Mouse (Mus musculus): ENCODE results near the gene Polg. TPM values are rescaled to one million over a fixed set of nuclear protein-coding genes. Genes with fewer than 3 reads are reported as not detected.

Gene Polg
- polyA plus RNA-seq, 1 experiment from 2014 or later, result 27.8 TPM

DNA sequence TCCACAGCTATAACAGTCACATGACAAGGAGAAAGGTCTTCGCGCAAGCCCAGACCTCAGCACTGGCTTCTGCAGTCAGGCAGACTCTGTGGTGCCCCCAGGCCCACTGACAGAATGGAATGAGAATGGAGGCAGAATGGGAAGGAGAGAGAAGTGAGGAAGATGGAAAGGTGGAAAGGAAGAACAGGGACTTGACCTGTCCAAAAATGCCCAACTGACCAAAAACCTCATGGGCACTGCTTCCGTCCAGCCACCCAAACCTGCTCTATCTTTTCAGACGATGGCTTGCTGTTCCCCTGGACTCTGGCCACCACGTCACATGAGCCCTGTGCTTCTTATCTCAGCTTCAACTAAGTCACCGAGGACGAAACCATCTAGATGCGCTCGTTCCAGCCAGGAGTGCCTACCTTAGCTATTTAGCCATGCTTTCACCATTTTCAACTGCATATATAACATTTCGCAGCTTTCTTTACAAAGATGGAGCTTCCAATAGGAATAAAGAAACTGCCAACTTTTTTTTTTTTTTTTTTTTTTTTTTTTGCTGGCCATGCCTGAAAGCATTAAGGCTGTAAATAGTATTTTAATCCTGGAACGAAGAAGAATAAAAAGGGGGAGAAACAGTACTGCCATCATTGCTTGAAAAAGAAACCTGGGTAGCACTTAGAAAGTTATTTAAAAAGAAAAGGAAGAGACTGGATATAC lies 2.6 kb downstream of the Polg start:
- Histone ChIP-seq H3K4me1 (ENCODE audit: control insufficient read depth, insufficient read depth, low read length) (peaks cover 21% of the 10 kb centered on the region), H3K36me3 (ENCODE audit: control insufficient read depth, insufficient read depth) (peaks cover 40% of the 10 kb centered on the region), H3K4me3 (ENCODE audit: low read length) (no peak overlapping the region), H3K9me3 (replicated peaks; ENCODE audit: control insufficient read depth, low read length) (no peaks in the 10 kb centered on the region), H3K9ac (ENCODE audit: low read length) (no peak overlapping the region), H3K27me3 (ENCODE audit: control insufficient read depth, insufficient read depth, low read length) (no peaks in the 10 kb centered on the region), H3K4me2 (ENCODE audit: low read depth, low read length) (no peak overlapping the region), H3K27ac (ENCODE audit: low read length) (no peak overlapping the region)
- ATAC-seq (replicated peaks; ENCODE audit: extremely low read depth, insufficient read depth, low FRiP score), result no peak
- 66% methylated on average over 11 of the region's 11 CpGs for WGBS

- no peak overlapping the region for H3K9ac ChIP-seq (ENCODE audit: low read length)
- H3K4me3 ChIP-seq (ENCODE audit: low read length), result no peak overlapping the region
- H3K27ac ChIP-seq (ENCODE audit: low read length), result no peak overlapping the region
- peaks cover 57% of the 10 kb centered on the region for H3K36me3 ChIP-seq (ENCODE audit: control insufficient read depth, insufficient read depth)
- WGBS, result 87% methylated on average over 10 of the region's 10 CpGs
- H3K4me1 ChIP-seq (ENCODE audit: control insufficient read depth, insufficient read depth, low read length), result peaks cover 17% of the 10 kb centered on the region
- H3K9me3 ChIP-seq (replicated peaks; ENCODE audit: control insufficient read depth, low read length), result no peaks in the 10 kb centered on the region
- H3K4me2 ChIP-seq (ENCODE audit: low read depth, low read length), result no peak overlapping the region
- ATAC-seq (replicated peaks; ENCODE audit: extremely low read depth, insufficient read depth, low FRiP score), result no peak
- H3K27me3 ChIP-seq (ENCODE audit: control insufficient read depth, insufficient read depth, low read length), result no peaks in the 10 kb centered on the region
These were observed 4.4 kb downstream of the Polg start for GRCm38 (mm10) chr7:79461721-79462120.

DNA sequence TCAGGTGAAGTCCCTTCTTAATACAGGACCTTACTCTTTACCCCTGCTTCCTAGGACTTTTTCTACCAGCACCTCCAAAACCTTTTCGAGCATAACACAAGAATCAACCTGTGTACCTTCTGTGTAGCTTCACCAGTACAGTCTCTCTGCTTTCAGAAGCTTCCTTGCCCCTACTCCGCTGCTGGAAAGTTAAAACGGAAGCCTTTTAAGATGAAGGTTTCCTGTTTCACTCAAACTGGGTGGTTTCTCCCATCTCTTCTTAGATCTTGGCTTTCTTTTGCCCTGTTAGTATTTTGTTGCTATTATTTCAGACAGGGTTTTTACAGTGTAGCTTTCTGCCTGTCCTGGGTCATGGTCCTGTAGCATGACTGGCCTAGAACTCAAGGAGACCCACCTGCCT lies 18.7 kb downstream of the Polg start:
- Histone ChIP-seq H3K4me1 (ENCODE audit: control insufficient read depth, insufficient read depth, low read length) (no peaks in the 10 kb centered on the region), H3K4me3 (ENCODE audit: low read length) (no peak overlapping the region), H3K4me2 (ENCODE audit: low read depth, low read length) (no peak overlapping the region), H3K9me3 (replicated peaks; ENCODE audit: control insufficient read depth, low read length) (no peaks in the 10 kb centered on the region), H3K36me3 (ENCODE audit: control insufficient read depth, insufficient read depth) (peaks cover 44% of the 10 kb centered on the region), H3K9ac (ENCODE audit: low read length) (no peak overlapping the region), H3K27ac (ENCODE audit: low read length) (no peak overlapping the region), H3K27me3 (ENCODE audit: control insufficient read depth, insufficient read depth, low read length) (no peaks in the 10 kb centered on the region)
- no peak for ATAC-seq (replicated peaks; ENCODE audit: extremely low read depth, insufficient read depth, low FRiP score)
- 82% methylated on average over 3 of the region's 3 CpGs for WGBS

DNA sequence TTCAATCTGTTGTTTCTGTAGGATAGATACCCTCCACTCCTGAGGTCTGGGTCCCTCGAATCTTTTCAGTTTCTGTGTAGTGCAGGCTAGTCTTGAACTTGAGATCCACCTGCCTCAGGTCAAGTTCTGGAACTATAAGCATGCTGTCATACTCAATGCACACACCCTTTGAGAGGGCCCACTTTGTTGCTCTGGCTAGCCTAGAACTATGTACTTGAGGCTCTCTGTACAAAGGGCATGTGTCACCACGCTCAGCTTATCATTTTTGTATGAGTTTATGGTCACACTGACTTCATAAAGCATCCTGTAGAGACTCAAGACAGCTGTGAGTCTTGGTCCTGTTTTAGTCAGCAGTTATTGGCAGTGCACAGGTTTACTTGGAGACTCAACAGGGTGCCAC lies 19.1 kb downstream of the Polg start:
- Histone ChIP-seq H3K27ac (ENCODE audit: low read length) (no peak overlapping the region), H3K36me3 (ENCODE audit: control insufficient read depth, insufficient read depth) (peaks cover 44% of the 10 kb centered on the region), H3K27me3 (ENCODE audit: control insufficient read depth, insufficient read depth, low read length) (no peaks in the 10 kb centered on the region), H3K9me3 (replicated peaks; ENCODE audit: control insufficient read depth, low read length) (no peaks in the 10 kb centered on the region), H3K4me1 (ENCODE audit: control insufficient read depth, insufficient read depth, low read length) (no peaks in the 10 kb centered on the region), H3K4me2 (ENCODE audit: low read depth, low read length) (no peak overlapping the region), H3K4me3 (ENCODE audit: low read length) (no peak overlapping the region), H3K9ac (ENCODE audit: low read length) (no peak overlapping the region)
- ATAC-seq (replicated peaks; ENCODE audit: extremely low read depth, insufficient read depth, low FRiP score), result no peak
- 78% methylated on average over 2 of the region's 2 CpGs for WGBS

- 77% methylated on average over 2 of the region's 2 CpGs for WGBS
These were observed 26.1 kb downstream of the Polg start for GRCm38 (mm10) chr7:79440035-79440434.

GRCm38 (mm10) chr7:79428243-79428642 lies 37.9 kb downstream of the Polg start:
- H3K27me3 ChIP-seq (ENCODE audit: control insufficient read depth, insufficient read depth, low read length), result no peaks in the 10 kb centered on the region
- H3K9me3 ChIP-seq (replicated peaks; ENCODE audit: control insufficient read depth, low read length), result no peaks in the 10 kb centered on the region
- no peak overlapping the region for H3K4me3 ChIP-seq (ENCODE audit: low read length)
- WGBS, result 65% methylated on average over 5 of the region's 5 CpGs
- no peak for ATAC-seq (replicated peaks; ENCODE audit: extremely low read depth, insufficient read depth, low FRiP score)
- H3K4me1 ChIP-seq (ENCODE audit: control insufficient read depth, insufficient read depth, low read length), result no peaks in the 10 kb centered on the region
- H3K4me2 ChIP-seq (ENCODE audit: low read depth, low read length), result no peak overlapping the region
- no peak overlapping the region for H3K9ac ChIP-seq (ENCODE audit: low read length)
- no peak overlapping the region for H3K27ac ChIP-seq (ENCODE audit: low read length)
- no peaks in the 10 kb centered on the region for H3K36me3 ChIP-seq (ENCODE audit: control insufficient read depth, insufficient read depth)

More at GRCm38 (mm10) chr7:79440035-79440434, 26.1 kb downstream of the Polg start:
- no peak overlapping the region for H3K9ac ChIP-seq (ENCODE audit: low read length)
- H3K4me2 ChIP-seq (ENCODE audit: low read depth, low read length), result no peak overlapping the region
- peaks cover 7% of the 10 kb centered on the region; the same call in 1 of the 2 replicates for H3K36me3 ChIP-seq (ENCODE audit: control insufficient read depth, insufficient read depth)
- H3K4me3 ChIP-seq (ENCODE audit: low read length), result no peak overlapping the region
- no peaks in the 10 kb centered on the region for H3K9me3 ChIP-seq (replicated peaks; ENCODE audit: control insufficient read depth, low read length)
- no peak for ATAC-seq (replicated peaks; ENCODE audit: extremely low read depth, insufficient read depth, low FRiP score)
- no peaks in the 10 kb centered on the region for H3K27me3 ChIP-seq (ENCODE audit: control insufficient read depth, insufficient read depth, low read length)
- no peak overlapping the region for H3K27ac ChIP-seq (ENCODE audit: low read length)
- H3K4me1 ChIP-seq (ENCODE audit: control insufficient read depth, insufficient read depth, low read length), result no peaks in the 10 kb centered on the region

DNA sequence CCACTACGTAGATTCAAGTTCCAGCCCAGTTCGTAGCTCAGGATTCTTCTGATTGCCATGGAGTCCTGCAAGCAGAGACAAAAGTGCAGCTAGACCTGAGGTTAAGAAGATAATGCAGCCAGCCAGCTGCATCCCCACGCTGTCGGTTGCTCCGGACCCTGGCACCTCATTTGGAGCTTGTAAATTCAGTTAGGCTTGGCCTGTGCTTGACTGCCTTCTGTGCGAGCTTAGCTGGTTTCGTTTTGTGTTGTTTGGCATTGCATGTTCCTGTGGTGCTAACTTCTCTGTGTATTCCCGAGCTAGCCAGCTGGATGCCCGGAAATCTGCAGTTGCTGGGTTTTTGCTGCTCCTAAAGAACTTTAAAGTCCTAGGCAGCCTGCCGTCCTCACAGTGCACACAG lies 40.4 kb downstream of the Polg start:
- no peak overlapping the region for H3K4me2 ChIP-seq (ENCODE audit: low read depth, low read length)
- no peaks in the 10 kb centered on the region for H3K4me1 ChIP-seq (ENCODE audit: control insufficient read depth, insufficient read depth, low read length)
- H3K9ac ChIP-seq (ENCODE audit: low read length), result no peak overlapping the region
- H3K4me3 ChIP-seq (ENCODE audit: low read length), result no peak overlapping the region
- no peak overlapping the region for H3K27ac ChIP-seq (ENCODE audit: low read length)
- ATAC-seq (replicated peaks; ENCODE audit: extremely low read depth, insufficient read depth, low FRiP score), result no peak
- no peaks in the 10 kb centered on the region for H3K36me3 ChIP-seq (ENCODE audit: control insufficient read depth, insufficient read depth)
- H3K27me3 ChIP-seq (ENCODE audit: control insufficient read depth, insufficient read depth, low read length), result no peaks in the 10 kb centered on the region
- WGBS, result 82% methylated on average over 10 of the region's 10 CpGs
- H3K9me3 ChIP-seq (replicated peaks; ENCODE audit: control insufficient read depth, low read length), result no peaks in the 10 kb centered on the region

DNA sequence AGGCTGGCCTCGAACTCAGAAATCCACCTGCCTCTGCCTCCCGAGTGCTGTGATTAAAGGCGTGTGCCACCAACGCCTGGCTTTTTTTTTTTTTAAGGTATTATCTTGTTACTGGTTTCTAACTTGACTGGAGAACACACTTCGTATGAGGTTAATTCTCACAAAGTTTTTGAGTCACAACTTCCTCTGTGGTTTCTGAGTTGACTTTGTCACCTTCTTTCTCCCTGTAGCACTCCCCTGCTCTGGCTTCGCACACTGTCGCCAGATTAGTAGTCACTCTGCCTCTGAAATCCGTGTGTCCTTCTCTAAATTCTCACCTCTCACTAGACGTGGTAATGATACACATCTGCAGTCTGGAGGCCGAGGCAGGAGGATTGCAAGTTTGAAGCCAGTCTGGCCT lies 43.3 kb downstream of the Polg start:
- Histone ChIP-seq H3K4me2 (ENCODE audit: low read depth, low read length) (no peak overlapping the region), H3K4me1 (ENCODE audit: control insufficient read depth, insufficient read depth, low read length) (no peaks in the 10 kb centered on the region), H3K9ac (ENCODE audit: low read length) (no peak overlapping the region), H3K27me3 (ENCODE audit: control insufficient read depth, insufficient read depth, low read length) (no peaks in the 10 kb centered on the region), H3K9me3 (replicated peaks; ENCODE audit: control insufficient read depth, low read length) (no peaks in the 10 kb centered on the region), H3K36me3 (ENCODE audit: control insufficient read depth, insufficient read depth) (no peaks in the 10 kb centered on the region), H3K4me3 (ENCODE audit: low read length) (no peak overlapping the region), H3K27ac (ENCODE audit: low read length) (no peak overlapping the region)
- ATAC-seq (replicated peaks; ENCODE audit: extremely low read depth, insufficient read depth, low FRiP score), result no peak
- WGBS, result 82% methylated on average over 10 of the region's 10 CpGs

GRCm38 (mm10) chr7:79419950-79420349 lies 46.2 kb downstream of the Polg start:
- no peaks in the 10 kb centered on the region for H3K9me3 ChIP-seq (replicated peaks; ENCODE audit: control insufficient read depth, low read length)
- no peak overlapping the region for H3K4me2 ChIP-seq (ENCODE audit: low read depth, low read length)
- no peak overlapping the region for H3K27ac ChIP-seq (ENCODE audit: low read length)
- 85% methylated on average over 7 of the region's 7 CpGs for WGBS
- H3K9ac ChIP-seq (ENCODE audit: low read length), result no peak overlapping the region
- ATAC-seq (replicated peaks; ENCODE audit: extremely low read depth, insufficient read depth, low FRiP score), result no peak
- H3K27me3 ChIP-seq (ENCODE audit: control insufficient read depth, insufficient read depth, low read length), result no peaks in the 10 kb centered on the region
- H3K4me1 ChIP-seq (ENCODE audit: control insufficient read depth, insufficient read depth, low read length), result no peaks in the 10 kb centered on the region
- no peaks in the 10 kb centered on the region for H3K36me3 ChIP-seq (ENCODE audit: control insufficient read depth, insufficient read depth)
- H3K4me3 ChIP-seq (ENCODE audit: low read length), result no peak overlapping the region
